Mouse (Mus musculus) liver, postnatal 0 days (tissue): ENCODE results near the gene Cic. TPM values are rescaled to one million over a fixed set of nuclear protein-coding genes. Genes with fewer than 3 reads are reported as not detected.

ENCODE experiments used
- ATAC-seq: fragments of 200-750 bp; cut with Nextera tagmentation; 2 replicates; pipeline ENCODE4 v1.8.0; 2017; ENCODE audit warnings: mild to moderate bottlenecking, moderate library complexity
- DNase-seq: peaks from one replicate; pipeline ENCODE4 v3.0.0-alpha.2; 2016
- H3K27ac ChIP-seq: fragments of 300-500 bp; sonication (generic); 2 replicates; pipeline ENCODE4 v1.5.1; 2014; ENCODE audit warnings: antibody characterized with exemption, moderate library complexity, mild to moderate bottlenecking, low read depth
- H3K27me3 ChIP-seq: fragments of 300-500 bp; sonication (generic); 2 replicates; pipeline ENCODE4 v1.6.1; 2014; ENCODE audit warnings: low read length, control low read depth, mixed read lengths; ENCODE audit not compliant: insufficient read depth
- H3K36me3 ChIP-seq: fragments of 300-500 bp; sonication (generic); replicated peaks from 2 replicates; pipeline ENCODE4 v1.6.1; 2014; ENCODE audit warnings: mild to moderate bottlenecking, control low read depth, low read length, moderate library complexity, mixed read lengths; ENCODE audit not compliant: insufficient read depth
- H3K4me1 ChIP-seq: fragments of 300-500 bp; sonication (generic); 2 replicates; pipeline ENCODE4 v1.6.1; 2014; ENCODE audit warnings: antibody characterized with exemption, mild to moderate bottlenecking, control low read depth; ENCODE audit not compliant: insufficient read depth
- H3K4me2 ChIP-seq: fragments of 300-500 bp; sonication (generic); 2 replicates; pipeline ENCODE4 v1.6.1; 2014; ENCODE audit warnings: low read depth, mild to moderate bottlenecking, low read length, moderate library complexity, mixed read lengths
- H3K4me3 ChIP-seq: fragments of 300-500 bp; sonication (generic); 2 replicates; pipeline ENCODE4 v1.5.1; 2014; ENCODE audit warnings: low read depth, low read length
- H3K9ac ChIP-seq: fragments of 300-500 bp; sonication (generic); replicated peaks from 2 replicates; pipeline ENCODE4 v1.6.1; 2014; ENCODE audit warnings: mild to moderate bottlenecking, moderate library complexity
- H3K9me3 ChIP-seq: fragments of 300-500 bp; sonication (generic); 2 replicates; pipeline ENCODE4 v1.6.1; 2016; ENCODE audit warnings: mild to moderate bottlenecking, control low read depth, low read length, mixed read lengths
- CTCF ChIP-seq: sonication (generic); IDR thresholded peaks from 2 replicates; pipeline ENCODE4 v1.5.1; 2016; ENCODE audit warnings: antibody characterized with exemption, low read depth
- EP300 ChIP-seq: IDR thresholded peaks from 2 replicates; pipeline ENCODE4 v1.6.1; 2016; ENCODE audit warnings: antibody characterized with exemption, low read depth, mild to moderate bottlenecking
- WGBS: fragments of 180-500 bp; shearing (Covaris S2); extraction: QIAGEN DNeasy Blood & Tissue Kit; methylation state at CpG from one replicate; pipeline ENCODE4 v1.1.7; 2014; ENCODE audit not compliant: insufficient replicate concordance; 5-methylcytosine and 5-hydroxymethylcytosine counted together
- polyA plus RNA-seq: library from polyadenylated mRNA; unstranded; fragments of >200 nt; fragmentation: Nextera tagmentation; extraction: Ambion mirVana; gene quantifications from 2 replicates; pipeline ENCODE4 v1.2.1, GENCODE M21; 2015

Gene Cic
- polyA plus RNA-seq, 1 experiment from 2014 or later, result 8.9 TPM

- TF ChIP-seq EP300, result no peak
- H3K27ac ChIP-seq, result no peak overlapping the region
- DNase-seq, result no peak
- H3K36me3 ChIP-seq, result peaks cover 15% of the 10 kb centered on the region; the same call in 1 of the 2 replicates
- WGBS, result 69% methylated on average over 7 of the region's 7 CpGs
- H3K4me1 ChIP-seq, result peaks cover 10% of the 10 kb centered on the region
- no peak for ATAC-seq
- H3K27me3 ChIP-seq, result no peaks in the 10 kb centered on the region
- no peak overlapping the region for H3K9ac ChIP-seq
- no peak overlapping the region for H3K4me3 ChIP-seq
- H3K9me3 ChIP-seq, result no peaks in the 10 kb centered on the region
- no peak overlapping the region for H3K4me2 ChIP-seq
These were observed 26.9 kb upstream of the Cic start for GRCm38 (mm10) chr7:25240631-25241030.

- DNase-seq, result peak; percentile 41
- no peak overlapping the region for H3K9ac ChIP-seq
- no peak overlapping the region for H3K4me2 ChIP-seq
- H3K9me3 ChIP-seq, result no peaks in the 10 kb centered on the region
- peaks cover 19% of the 10 kb centered on the region; the same call in 1 of the 2 replicates for H3K36me3 ChIP-seq
- no peak for ATAC-seq
- TF ChIP-seq EP300 (no peak), CTCF (peak; percentile 66)
- no peak overlapping the region for H3K4me3 ChIP-seq
- WGBS, result 49% methylated on average over 2 of the region's 2 CpGs
- no peak overlapping the region for H3K27ac ChIP-seq
- peaks cover 6% of the 10 kb centered on the region for H3K4me1 ChIP-seq
- no peaks in the 10 kb centered on the region for H3K27me3 ChIP-seq
These were observed 26.4 kb upstream of the Cic start for GRCm38 (mm10) chr7:25241062-25241461.

GRCm38 (mm10) chr7:25243361-25243760 lies 24.1 kb upstream of the Cic start:
- Histone ChIP-seq H3K36me3 (peaks cover 20% of the 10 kb centered on the region; the same call in 1 of the 2 replicates), H3K27me3 (no peaks in the 10 kb centered on the region), H3K4me3 (no peak overlapping the region), H3K9ac (no peak overlapping the region), H3K9me3 (no peaks in the 10 kb centered on the region), H3K27ac (no peak overlapping the region), H3K4me1 (peaks cover 20% of the 10 kb centered on the region), H3K4me2 (no peak overlapping the region)
- TF ChIP-seq CTCF (no peak), EP300 (no peak)
- ATAC-seq (no peak), DNase-seq (no peak)
- 89% methylated on average over 4 of the region's 4 CpGs for WGBS

DNA sequence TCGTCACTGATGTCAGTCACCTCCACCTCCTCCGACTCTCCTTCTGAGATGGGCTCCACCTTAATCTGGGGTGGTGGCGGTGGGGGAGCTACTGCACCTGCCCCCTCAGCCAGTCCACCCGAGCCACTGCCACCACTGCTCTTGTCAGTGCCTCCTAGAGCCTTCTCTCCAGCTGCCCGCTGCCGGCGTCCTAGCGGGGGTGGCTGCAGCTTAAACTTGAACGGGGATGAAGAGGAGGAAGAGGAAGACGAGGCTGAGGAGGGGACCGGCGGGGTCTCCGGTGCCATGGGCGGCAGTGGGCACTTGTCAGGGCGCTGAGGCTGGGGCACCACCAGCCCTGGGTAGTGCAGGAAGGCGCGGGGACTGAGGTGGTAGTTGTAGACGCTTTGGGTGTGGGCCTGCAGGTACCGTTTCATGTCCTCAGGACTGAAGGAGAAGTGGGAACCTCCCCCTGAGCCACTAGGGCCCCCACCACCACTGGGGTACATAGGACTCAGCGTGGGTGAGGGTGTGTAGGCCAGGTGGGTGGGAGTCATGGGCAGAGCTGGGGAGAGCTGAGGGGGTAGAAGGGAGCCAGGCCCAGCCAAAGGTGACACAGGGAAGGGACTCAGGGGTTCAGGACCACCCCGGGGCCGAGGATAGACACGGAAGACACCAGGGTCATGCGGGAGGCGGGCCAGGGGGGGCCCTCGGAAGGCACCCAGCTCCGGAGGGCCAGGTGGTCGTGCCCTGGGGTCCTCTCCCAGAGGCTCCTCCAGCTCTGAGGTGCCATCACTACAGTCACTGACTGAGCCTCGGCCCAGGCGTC lies 22.7 kb upstream of the Cic start:
- no peak overlapping the region for H3K9ac ChIP-seq

GRCm38 (mm10) chr7:25246079-25246758 lies 21.3 kb upstream of the Cic start:
- H3K4me3 ChIP-seq, result no peak overlapping the region
- no peaks in the 10 kb centered on the region for H3K27me3 ChIP-seq
- DNase-seq (peak; percentile 36), ATAC-seq (no peak)
- peak overlapping the region; percentile 22; the same call in 1 of the 2 replicates for H3K27ac ChIP-seq
- WGBS, result 59% methylated on average over 20 of the region's 20 CpGs
- no peak overlapping the region; the same call in 1 of the 2 replicates for H3K9ac ChIP-seq
- peaks cover 20% of the 10 kb centered on the region; the same call in 1 of the 2 replicates for H3K36me3 ChIP-seq
- TF ChIP-seq EP300 (no peak), CTCF (no peak)
- no peak overlapping the region for H3K4me2 ChIP-seq
- peaks cover 34% of the 10 kb centered on the region for H3K4me1 ChIP-seq
- no peaks in the 10 kb centered on the region for H3K9me3 ChIP-seq

More for the DNA sequence above, 22.7 kb upstream of the Cic start:
- Histone ChIP-seq H3K4me2 (no peak overlapping the region), H3K27me3 (no peaks in the 10 kb centered on the region), H3K27ac (no peak overlapping the region), H3K4me1 (peaks cover 29% of the 10 kb centered on the region), H3K9me3 (no peaks in the 10 kb centered on the region), H3K4me3 (no peak overlapping the region), H3K36me3 (peaks cover 20% of the 10 kb centered on the region; the same call in 1 of the 2 replicates)
- WGBS, result 81% methylated on average over 29 of the region's 30 CpGs
- DNase-seq, result peak; percentile 15
- TF ChIP-seq EP300, result no peak
- no peak for ATAC-seq

- H3K4me3 ChIP-seq, result no peak overlapping the region
- H3K9ac ChIP-seq, result no peak overlapping the region
- 0 out of 2 replicates have a peak overlapping the region, but pooled peaks have one; percentile 18 for H3K27ac ChIP-seq
These were observed 20.8 kb upstream of the Cic start for GRCm38 (mm10) chr7:25246759-25247137.

More at GRCm38 (mm10) chr7:25246759-25247137, 20.8 kb upstream of the Cic start:
- TF ChIP-seq CTCF (no peak), EP300 (no peak)
- peak; percentile 15 for DNase-seq
- peaks cover 20% of the 10 kb centered on the region; the same call in 1 of the 2 replicates for H3K36me3 ChIP-seq
- 35% methylated on average over 4 of the region's 4 CpGs for WGBS
- ATAC-seq, result no peak
- no peaks in the 10 kb centered on the region for H3K9me3 ChIP-seq
- peak overlapping the region; percentile 88 for H3K4me2 ChIP-seq
- H3K27me3 ChIP-seq, result no peaks in the 10 kb centered on the region
- peaks cover 39% of the 10 kb centered on the region for H3K4me1 ChIP-seq
